Mouse (Mus musculus) mesoderm, embryonic 11.5 days (tissue): ENCODE data around the gene D5Ertd579e.

Experiments used
- DNase-seq: peaks from one replicate; pipeline ENCODE4 v3.0.0-alpha.2; 2012; ENCODE audit warnings: low read depth, low spot score

D5Ertd579e gene

DNA sequence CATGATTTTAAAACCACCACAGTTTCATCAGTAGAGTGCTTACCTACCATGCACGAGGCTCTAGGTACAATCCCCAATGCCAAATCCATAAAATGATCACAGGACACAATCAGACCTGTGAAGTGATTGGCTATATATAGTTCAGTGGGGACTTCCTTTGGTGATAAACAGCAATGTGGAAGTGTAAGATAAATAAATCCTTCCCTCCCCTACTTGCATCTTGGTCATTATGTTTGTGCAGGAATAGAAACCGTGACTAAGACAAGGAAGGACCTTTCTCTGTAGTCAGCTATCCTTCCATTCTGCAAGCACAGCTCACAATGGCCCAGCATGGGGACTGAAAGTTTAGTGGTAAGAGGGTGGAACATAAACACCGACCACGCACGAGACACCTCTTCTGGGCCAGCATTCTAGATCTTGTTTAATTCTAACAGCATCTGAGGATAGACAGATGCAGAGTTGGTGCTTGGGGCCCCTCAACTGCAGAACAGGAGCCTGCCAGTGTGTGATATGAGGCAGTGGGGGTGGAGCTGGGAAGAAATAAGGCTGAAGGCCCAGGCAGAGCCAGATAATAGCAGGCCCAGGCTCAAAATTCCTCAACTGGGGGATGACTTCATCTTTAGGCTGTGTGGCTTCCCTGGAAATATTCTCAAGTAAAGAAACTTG lies 25.0 kb upstream of the D5Ertd579e start:
- no peak for DNase-seq

DNA sequence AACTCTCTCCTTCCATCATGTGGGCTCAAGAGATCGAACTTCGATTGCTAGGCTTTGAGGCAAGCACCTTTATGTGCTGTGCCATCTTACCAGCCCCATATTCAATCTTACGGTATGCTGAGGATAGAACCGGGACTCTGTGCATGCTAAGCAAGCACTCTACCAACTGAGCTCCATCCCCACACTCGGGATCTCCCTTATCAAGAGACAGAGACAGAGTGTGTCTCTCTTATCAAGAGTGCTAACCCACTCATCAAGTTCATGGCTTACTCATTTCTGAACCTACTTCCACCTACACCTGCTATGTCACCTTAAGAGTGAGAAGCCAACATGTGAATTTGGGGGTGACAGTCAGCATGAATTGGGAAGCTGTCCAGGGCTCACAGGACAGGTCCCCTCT lies 24.4 kb upstream of the D5Ertd579e start:
- DNase-seq = no peak

DNA sequence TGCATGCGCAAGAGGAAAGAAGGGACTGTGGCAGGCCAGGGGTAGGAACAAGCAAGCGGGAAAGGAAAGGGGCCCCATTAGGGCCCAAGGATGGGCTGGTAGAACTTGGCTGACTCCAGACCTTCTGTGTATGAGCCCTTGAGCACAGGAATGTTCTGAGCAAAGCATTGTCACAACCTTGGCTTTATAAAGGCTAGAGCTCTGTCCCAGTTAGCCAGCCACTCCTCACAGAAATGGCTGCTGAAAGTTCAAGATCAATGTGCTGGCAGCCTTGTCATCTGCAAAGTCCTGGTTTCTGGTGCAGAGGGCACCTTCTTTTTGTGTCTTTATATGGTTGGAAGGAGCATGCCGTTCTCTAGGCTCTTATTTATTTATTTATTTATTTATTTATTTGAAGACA lies 23.8 kb upstream of the D5Ertd579e start:
- no peak for DNase-seq

DNA sequence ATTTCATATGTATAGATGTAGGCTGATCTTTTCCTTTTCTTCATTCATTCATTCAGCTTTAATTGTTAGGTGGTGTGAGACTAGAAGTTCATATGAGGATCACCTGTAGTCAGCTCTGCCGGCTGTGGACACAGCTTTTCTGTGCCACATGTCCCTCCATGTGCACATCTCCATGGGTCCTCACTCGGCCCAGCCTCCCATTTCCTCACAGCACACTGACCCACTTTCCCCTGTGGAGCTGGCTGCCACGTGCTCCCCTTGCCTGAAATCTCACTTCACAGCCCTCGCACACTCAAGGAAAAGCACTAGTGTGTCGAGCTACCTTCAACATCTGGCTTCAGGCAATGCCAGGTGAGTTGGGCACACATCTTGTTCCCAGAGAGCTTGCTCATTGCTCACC lies 23.3 kb upstream of the D5Ertd579e start:
- DNase-seq = no peak

DNA sequence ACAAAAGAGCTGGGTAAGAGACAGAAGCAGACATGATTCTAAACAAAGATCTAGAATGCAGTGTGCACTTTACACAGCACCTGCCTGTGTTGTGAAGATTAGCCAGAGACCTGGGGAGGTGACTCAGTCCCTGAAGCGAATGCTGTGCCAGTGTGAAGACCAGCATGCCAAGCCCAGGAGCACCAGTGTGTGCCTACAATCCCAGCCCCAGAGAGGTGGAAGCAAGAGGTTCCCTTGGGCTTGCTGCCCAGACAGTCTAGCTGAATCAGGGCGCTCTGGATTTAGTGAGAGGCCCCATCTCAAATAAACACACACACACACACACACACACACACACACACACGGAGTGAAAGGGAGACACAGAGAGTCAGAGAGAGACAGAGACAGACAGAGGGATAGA lies 22.1 kb upstream of the D5Ertd579e start:
- no peak for DNase-seq

DNA sequence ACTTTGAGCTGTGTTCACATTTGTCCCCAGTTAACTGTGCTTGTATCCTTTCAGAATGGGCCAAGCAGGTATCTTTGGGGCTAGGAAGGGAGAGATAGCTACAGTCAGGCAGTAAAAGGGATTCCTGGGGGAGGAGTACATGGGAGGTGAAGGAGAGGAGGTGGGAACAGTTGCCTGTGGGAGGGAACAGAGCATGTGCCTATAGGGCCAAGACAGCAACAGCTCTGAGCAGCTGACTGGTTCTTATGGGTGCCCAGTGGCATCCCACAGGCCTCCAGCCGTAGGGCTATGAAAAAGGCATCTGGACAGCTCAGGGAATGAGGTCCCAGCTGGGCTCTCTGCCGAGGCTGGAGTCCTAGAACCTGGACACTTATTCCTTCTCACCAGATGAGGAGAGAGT lies 21.0 kb upstream of the D5Ertd579e start:
- DNase-seq = no peak

DNA sequence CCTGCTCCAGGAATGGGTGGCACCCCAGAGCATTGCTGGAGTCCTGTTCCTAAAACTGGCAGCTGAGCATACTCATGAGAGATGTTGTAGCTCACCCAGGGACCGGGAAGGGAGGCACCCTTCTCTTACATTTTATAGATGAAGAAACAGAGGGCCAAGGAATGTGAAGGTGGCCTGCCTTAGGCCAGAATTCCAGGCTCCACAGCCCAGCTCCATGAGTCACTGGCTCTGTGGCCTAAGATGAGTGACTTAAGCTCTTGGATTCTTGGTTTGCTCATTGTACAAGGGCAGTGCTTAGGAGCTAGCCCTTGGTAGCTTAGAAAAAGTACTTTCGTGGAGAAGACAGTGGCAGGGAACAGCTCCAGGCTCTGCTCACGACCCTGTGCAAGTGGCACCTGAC lies 19.0 kb upstream of the D5Ertd579e start:
- DNase-seq = no peak

DNA sequence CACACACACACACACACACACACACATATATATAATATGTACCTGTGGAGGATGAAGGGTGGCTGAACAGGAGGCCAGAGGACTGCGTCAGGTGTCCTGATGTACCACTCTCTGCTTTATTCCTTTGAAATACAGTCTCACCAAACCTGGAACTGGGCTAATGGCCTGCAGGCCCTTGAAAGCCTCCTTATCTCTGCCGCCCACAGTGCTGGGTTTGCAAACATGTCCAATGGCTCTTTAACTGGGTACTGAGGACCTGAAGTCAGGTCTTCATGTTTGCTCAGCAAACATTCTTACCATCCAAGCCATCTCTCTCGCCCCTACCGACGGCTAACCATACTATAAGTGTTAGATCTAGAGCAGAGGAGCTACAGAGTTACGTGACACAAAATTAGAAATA lies 17.9 kb upstream of the D5Ertd579e start:
- DNase-seq = no peak

DNA sequence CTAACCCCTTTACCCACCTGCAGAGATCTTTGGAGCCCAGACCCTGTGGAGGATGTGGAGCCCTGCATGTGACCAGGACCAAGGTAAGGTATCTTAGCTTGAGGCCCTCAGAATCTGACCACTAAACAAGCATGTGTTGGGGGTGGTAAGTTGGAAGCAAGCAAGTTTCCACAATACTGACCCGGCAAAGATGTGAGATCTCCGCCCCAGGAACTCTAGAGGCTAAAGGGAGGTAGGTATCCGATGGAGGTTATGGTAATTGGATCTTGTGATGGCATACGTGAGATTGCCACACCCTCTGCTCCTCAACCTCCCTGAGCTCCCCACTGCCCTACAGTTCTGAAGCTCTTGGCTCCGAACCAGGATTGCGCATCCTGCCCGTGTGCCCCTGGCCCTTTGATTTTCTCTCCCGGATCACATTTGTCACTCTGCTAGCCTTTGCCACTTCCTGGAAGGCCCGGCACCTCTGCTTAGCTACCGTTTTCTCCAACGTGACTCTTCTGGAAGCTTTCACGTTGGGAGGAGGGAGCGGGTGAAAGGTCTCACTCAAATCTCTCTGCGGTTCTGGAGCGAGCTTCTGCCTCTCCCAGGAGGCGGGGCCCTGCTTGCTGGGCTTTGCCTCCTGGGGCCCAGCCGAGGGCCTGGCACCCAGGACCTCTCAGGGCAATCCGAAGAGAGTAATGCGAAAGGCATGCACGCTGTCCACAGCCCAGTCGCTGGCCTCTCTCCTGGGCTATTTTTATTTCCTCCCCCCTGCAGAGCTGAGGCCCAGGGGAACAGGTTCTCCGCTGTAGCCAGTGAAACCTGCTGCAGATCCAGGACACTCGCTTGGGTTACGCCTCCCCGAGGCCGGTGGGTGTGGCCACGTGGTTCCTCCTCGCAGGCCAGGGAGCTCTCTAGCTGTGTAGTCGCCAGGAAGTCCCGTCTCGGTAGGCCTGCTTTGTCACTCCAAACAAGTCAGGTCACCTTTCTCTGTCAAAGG lies 17.0 kb upstream of the D5Ertd579e start:
- peak; percentile 67 for DNase-seq

DNA sequence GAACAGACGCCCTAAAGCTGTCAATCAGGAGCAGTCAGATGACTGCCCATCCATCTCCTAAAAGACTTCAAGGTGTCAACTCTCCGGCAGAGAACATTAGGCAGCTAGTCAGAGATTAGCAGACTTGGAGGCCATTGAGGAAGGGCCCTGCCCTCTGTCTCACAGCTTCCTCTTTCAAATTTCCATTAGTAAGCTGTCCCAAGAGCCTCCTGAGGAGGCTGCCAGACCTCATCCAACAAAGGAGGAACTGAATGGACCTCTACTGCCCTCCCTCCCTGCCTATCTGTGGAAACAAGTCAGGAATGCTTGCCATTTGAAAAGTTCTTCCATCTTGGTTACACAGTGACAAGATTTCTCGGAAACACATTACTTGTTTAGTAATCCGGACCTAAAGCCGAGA lies 16.0 kb upstream of the D5Ertd579e start:
- no peak for DNase-seq

DNA sequence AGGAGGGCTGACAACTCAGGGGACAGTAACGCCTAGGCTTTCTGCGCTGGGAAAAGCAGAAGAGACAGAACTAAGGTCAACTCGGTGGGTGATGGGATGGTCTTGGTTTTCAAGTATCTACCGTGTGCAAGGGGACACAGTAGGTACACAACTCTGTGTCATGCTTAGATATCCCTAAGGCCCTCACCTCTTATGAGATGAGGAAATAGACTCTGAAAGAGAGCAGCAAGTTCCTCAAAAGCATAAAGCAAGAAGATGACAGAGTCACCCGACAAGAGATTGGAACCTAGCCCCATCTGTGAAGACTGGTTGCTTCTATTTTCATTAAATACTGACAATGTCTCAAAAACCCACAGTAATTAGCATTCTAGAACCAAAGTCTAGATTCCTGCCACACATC lies 10.0 kb upstream of the D5Ertd579e start:
- DNase-seq = no peak

DNA sequence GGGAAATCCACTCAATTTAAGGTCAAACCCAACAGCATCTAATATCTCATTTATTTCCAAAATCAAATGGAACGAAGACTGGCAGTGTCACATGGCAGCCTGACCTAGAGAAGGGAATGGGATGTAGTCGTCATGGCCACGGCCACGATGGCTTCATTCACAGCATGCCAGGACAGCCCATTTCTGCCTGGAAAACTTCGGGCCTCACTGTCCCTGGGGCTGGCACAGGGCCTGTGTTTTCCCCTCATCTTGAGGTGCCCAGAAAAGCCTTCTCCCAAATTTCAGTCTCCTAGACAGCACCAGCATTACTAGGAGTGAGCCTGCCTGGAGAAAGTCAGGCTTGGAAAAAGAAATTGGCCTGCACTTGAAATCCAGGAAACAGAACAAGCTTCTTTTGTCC lies 9.6 kb upstream of the D5Ertd579e start:
- no peak for DNase-seq

DNA sequence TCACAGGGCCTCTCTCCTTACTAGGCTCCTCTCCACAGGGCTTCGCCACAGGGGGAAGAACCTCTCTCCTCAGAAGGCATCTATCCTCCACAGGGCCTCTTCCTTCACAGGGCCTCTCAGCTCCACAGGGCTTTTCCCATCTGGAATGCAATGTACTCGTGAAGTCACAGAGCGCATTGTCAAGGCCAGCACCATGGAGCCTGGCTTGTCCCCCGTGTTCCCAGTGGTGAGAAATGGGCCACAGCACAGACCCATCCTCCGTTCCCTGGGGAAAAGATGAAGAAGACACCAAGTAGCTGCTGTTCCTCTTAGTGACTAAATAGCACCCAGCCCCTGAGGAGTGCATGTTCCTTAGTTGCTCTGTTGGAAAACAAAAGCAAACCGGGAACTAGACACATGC lies 8.9 kb upstream of the D5Ertd579e start:
- no peak for DNase-seq

DNA sequence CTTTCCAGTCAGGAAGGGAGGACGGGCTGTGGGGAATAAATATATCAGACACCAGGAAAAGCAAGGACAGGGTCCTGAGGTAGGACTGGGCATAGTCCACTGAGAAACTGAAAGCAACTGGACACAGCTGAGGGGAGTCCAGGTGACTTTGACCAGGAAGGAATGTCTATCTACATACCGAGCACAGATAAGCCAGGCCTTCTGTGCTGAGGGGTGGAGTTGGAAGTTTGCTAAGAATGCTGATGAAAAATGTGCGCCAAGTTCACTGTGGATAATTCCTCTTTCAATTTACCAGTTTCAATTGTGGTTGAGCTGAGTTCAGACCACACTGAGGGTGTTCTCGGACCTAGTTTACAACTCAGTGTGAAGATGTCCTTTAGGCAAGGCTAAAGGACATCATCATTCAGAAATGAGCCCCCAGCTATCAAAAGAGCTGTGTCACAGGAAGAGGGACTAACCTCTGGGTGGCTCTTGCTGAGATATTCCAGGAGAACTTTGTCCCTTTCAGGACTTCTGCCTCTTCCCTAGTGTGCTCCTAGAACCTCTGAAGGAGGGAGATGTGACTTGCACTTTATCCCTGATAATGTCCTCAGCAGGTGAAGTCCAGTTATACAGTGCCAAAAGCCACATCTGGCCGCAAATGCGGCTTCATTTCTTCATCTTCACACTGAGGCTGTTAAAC lies 5.3 kb upstream of the D5Ertd579e start:
- no peak for DNase-seq

DNA sequence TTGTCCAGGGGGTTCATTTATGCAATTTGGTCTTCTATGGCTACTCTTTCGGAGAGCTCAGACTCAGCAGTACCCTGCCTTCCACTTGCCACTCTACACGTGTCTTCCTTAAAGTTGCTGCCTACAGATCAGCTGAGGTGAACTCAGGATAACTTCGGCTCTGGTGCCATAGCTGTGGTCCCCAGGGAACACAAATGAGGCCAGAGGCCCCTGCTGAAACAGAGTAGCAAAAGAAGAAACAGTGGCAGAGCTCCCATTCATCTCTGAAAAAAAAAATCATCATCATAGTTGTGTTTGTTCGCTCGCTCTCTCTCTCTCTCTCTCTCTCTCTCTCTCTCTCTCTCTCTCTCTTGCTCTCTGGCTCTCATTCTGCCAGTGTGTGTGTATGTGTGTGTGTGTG lies 2.9 kb upstream of the D5Ertd579e start:
- DNase-seq = no peak

DNA sequence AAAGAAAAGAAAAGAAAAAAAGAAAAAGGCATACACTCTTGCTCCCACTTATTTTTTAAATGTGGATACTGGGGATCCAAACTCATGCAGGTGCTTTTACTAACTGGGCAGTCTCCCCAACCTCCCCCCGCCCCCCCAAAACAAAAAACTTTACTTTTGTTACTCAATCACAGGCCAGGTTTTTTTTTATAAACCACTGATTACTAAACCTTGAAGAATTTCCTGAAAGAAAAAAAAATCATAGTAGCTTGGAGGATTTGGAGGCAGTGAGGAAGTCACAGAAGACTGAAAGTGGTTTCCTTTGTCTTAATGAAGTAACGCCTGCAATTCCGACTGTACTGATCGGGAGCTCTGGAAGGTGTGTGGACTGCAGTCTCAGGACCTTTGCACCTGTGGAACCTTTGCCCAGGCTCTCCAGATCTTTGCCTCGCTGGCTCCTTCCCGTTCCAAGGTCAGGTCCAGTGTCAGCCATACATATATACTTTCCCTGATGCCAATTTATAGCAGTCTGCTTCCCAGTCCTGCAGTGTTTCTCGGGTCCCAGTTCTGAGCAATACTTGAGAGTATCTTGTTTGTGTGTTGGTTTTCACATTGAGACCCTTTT lies 2.3 kb upstream of the D5Ertd579e start:
- DNase-seq = no peak

DNA sequence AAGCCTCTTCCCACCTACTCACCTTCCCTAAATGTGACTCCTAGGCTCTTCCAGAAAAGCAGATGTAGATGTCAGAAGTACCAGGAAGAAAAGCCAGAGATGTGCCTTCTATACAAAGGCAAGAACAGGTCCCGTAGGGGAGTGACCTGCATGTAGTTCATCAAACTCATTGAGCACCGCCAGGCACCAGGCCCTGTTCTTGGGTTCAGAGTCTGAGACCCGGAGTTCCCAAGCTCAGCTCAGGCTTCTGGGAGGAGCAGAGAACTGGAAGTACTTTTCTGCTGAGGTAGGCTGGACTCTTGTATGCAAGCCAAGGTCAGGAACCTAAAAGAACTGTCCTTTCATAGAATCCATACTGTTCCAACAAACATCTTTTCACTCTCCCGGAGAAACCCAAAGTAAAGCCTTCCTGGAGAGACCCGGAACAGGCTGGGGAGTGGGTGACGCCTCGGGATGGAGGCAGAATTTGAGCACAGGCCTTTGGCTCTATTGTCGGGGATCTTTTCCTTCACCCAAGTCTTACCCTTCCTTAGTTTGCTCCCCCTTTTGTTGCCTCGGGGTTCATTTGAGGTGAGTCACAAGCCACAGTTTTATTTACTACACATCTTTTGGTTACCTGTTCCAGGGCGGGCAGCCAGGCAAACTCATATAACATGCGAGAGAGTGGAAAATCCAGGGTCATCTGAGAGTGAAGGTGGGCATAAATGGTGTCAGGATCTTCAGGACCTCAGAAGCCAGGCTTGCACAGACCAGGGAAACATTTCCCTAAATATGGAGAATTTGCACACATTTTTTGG lies 878 bp upstream of the D5Ertd579e start:
- DNase-seq = no peak

DNA sequence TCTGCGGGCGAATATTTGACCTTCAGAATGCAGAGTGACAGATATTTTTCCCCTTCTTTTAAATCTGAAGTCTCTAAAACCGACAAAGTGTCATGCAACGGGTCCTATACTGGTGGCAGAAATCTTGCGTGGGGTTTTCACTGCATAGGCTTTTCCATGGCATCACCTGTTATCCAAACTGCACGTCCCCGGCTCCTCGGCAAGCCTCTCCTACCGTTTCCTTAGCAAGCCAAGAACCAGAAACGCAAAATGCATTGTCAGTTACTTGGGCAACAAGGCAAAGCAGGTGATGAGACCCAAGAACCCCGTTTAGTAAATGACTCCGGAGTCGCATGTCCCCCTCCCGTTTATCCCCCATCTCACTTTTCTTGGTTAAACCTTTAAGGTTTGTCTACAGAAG lies 819 bp downstream of the D5Ertd579e start:
- DNase-seq = no peak

DNA sequence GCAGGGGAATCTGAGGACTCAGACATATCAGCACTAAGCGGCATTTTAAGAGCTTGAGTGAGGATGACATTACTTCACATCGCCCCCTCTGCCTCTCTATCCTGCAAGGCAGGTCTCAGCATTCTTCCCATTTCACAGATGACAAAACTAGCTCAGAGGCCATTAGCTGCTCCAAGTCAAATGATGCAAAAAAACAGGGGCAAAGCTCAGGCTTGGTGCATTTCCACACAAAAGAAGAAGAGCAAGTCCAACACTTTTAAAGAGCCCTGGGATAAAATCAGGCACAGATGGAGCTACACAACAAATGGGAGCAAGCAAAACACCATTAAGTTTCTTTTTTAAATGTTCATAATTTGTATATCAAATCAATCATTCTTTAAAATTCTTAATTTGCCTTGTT lies 2.2 kb downstream of the D5Ertd579e start:
- no peak for DNase-seq

DNA sequence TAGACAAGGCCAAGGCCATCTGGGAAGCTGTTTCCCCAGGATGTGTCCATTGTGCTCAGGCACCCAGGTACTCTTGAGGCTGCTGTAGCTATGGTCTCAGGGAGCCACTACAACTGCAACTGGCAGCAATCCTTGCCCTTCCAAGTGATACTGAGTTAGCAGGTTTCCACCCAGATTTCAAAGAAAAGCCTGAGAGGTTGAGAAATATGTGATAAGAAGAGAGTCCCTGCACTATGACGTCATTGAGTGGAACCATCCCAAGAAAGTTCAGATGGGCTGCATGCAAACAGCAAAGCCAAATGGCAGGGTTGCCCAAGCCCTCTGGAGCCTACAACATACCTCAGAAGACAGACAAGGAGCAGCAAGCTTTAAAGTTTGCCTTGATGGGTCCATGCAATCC lies 4.4 kb downstream of the D5Ertd579e start:
- no peak for DNase-seq

DNA sequence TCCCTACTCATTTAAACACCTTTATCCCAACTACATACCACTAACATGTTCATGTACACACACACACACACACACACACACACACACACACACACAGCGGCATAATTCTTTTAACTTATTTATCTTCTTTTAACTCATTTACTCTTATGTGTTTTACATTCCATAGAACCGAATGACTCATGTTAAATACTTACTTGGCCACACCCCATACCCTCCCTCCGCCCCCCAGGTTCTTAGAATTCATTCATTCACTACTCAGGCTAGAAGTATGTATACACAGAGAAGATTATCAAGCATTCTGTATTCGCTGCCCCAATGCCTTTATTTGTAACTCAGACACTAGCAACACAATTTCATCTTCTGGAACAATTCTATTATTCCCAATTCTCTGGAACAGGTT lies 10.7 kb downstream of the D5Ertd579e start:
- DNase-seq = no peak
